Mouse (Mus musculus) ovary, postnatal 10 days (tissue): ENCODE results near the gene Calm1.
A peak's percentile ranks its signal among the peaks of the same experiment; 100 is the strongest.

Source experiments
- DNase-seq: peaks from one replicate; pipeline ENCODE4 v3.0.0; 2022; ENCODE audit warnings: low spot score

Calm1 gene

GRCm38 (mm10) chr12:100223531-100223930 lies 24.3 kb downstream of the Calm1 start:
- DNase-seq: no peak

- DNase-seq: no peak
Measured at GRCm38 (mm10) chr12:100225196-100225595, 26.0 kb downstream of the Calm1 start.

DNA sequence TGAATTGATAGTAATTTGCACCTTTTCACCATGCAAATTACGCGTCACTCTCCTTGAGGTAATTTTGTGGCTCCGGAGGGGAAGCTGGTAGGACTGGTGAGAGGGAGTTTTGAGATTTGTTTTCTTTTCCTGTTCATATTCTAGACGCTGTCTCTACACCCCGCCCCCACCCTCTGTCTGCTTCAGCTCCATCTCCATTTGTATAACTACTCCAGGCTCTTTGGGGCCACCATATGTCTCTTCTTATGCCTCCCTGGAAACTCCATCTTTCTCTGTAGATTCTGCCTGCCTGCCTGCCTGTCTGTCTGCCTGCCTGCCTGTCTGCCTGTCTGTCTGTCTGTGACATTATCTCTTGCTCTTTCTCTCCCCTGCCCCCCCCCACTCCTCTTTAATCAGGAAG lies 26.8 kb downstream of the Calm1 start:
- no peak for DNase-seq

DNA sequence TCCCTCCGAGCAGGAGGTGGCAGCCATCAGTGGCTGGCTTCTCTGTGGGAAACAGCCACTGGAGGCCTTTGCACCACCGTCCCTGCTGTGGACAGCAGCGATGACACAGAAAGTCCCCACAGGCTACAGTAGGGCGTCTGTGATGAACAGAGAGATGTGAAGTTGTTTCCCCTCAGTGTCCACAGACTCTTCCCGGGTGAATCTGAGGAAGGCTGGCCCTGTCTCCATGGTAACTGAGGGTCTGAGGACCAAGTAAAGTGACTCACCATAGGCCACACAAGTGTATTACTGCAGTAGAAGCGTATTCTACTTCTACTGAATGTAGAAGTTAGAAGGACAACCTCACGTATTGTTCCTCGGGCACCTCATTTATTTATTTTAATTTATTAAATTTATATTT lies 27.4 kb downstream of the Calm1 start:
- no peak for DNase-seq

DNA sequence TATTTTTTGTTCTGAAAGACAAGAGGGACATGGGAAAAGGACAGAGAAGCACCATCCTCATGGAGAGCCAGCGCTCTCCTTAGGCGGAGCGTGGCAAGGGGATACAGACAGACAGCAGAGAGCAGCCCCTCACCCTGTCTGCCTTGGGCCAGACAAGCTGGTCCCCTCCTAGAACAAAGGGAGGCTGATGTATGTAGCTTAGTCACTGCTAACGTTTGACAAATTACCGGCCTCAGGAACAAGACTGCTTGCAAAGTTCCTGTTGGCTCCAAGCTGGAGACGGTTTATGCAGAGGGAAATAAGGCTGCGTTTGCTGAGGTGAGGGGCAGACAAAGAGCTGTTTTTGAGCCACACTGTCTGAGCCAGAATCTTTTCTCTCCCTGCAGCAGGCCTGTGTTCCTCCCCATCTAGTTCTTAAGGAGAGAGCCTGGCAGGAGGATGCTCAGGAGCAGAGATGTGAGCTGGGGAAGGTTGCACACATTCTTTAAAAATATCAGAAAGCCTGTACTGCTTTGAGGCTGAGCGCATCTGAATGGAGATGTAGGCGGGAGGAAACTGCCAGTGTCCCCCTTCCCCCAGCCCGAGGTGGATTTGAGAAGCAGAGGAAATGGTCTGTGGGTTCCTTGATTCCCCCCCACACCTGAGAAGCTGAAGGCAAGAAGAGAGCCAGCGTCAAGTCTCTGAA lies 28.9 kb downstream of the Calm1 start:
- no peak for DNase-seq

DNA sequence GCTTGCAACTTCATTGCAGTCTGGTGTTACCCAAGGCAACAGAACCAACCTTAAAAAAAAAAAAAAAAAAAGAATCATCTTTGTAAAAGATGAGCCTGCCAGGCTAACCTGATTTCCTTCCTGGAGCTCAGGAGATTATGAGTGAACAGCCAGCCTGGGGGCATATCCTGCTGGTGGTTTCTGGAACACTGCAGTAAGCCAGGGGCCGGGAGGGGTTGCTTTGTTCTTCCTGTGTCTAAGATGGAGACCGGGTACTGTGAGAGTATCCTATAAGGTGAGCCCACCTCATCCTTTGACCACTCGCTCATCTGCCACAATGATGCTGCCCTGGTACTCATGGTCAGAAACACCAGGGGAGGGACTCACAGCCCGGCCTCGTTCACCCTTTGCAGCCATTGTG lies 35.0 kb downstream of the Calm1 start:
- no peak for DNase-seq

GRCm38 (mm10) chr12:100234919-100235318 lies 35.7 kb downstream of the Calm1 start:
- DNase-seq: no peak

DNA sequence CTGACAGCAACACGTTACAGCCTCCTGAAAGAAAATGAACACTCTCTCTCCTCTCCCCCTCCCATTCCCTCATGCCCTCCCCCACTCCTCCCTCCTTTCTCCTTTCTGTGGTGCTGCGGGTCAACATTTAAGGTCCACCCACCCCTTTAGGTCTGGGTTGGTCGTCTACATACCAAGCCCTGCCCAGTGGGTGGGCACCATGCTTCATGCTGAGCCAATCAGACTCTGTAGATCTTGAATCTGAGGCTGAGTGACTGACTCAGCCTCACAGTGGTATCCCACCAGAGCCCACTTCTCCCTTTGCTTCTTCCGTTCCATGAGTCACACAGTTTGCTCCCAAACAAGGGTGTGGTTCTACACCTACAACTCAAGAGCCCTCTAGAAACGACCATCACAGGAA lies 36.2 kb downstream of the Calm1 start:
- no peak for DNase-seq

- DNase-seq: no peak
Measured at GRCm38 (mm10) chr12:100239404-100239803, 40.2 kb downstream of the Calm1 start.

DNA sequence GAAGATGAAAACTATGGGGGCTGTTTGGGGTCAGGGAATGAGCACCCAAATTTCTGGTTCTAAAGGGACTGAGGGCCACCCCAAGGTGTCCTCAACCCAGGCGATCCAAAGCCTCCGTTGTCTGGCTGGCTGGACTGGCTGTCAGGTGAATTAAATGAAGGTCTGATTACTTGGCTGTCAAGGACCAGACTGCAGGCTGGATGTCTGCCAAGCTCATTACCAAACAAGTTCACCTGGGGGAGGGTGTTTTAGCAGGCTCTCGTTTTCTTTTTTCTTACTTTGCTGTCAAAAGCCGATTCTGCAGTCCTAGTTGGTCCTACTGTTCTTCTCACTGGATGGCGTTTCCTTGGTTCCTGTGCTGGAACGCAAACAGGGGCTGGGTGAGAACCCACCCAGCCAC lies 40.6 kb downstream of the Calm1 start:
- no peak for DNase-seq

DNA sequence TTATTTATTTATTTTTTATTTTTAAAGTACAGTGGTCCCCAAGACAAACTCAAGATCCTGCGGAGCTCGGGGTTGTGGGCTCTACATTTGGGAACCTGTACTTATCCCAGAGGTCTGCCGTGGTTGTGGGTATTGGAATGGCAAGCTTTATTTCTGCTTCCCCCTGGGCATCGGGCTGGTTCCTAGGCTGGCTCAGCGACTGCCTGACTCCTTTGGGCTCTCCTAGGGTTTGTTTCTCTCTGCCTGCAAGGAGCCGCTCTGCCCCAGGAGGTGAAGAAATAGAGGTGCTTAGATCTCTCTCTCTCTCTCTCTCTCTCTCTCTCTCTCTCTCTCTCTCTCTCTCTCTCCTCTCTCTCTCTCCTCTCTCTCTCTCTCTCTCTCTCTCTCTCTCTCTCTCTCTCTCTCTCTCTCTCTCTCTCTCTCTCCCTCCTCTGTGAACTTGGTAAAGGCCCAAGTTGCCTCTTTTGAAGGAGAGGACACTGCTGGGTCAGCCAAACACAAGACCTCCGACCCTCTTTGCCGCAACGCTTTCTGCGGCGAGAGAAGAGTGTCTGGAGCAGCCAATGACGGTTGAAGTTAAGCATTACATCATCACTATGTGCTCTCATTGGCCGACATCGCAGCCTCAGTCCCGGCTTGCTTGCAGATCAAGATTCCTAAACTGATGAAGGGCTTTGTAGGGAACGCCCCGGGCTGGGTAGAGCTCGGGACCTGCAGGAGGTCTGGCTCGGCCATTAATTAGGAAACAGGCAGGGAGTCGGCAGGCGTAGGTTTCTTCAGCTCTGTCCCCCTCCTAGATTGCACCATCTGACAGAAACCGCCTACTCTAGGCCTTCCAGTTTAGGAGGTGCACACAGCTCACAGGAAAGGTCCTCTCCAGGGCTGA lies 42.9 kb downstream of the Calm1 start:
- DNase-seq: peak; percentile 5

- no peak for DNase-seq
Measured at GRCm38 (mm10) chr12:100244580-100244979, 45.3 kb downstream of the Calm1 start.

DNA sequence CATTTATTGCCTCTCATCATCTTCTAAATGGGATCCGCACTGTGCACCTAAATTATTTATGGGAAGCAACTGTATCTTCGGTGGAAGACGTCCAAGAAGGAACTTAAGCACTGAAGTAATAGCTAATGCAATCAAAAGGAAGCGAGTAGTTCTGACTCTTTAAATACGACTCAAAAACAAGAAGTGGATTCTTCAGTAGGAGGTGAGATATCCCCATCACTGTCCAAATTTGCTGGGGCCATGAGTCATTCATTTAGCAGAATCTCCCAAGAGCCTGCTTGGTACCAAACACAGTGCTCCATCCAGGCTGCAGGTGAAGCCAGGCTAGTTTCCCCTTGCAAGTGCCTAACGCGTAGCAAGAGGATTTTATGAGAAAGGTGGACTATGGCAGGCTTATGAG lies 49.9 kb downstream of the Calm1 start:
- no peak for DNase-seq

DNA sequence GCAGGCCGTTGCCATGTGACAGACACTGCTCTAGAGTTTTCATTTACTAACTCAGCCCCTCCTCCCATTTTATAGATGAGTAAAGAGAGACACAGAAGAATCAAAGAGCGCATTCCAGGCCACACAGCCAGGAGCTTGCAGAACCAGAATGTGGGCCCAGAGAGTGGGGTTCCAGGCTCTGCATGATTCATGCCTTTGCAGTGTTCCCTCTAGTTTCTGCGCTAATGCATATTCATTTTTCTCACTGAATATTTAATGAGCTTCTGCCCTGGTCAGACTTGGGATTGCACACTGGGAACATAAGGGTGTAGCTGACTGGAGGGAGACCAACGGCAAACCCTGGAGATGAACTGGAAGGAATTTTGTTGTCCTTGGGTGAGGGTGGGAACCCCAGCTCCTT lies 55.2 kb downstream of the Calm1 start:
- DNase-seq: no peak

DNA sequence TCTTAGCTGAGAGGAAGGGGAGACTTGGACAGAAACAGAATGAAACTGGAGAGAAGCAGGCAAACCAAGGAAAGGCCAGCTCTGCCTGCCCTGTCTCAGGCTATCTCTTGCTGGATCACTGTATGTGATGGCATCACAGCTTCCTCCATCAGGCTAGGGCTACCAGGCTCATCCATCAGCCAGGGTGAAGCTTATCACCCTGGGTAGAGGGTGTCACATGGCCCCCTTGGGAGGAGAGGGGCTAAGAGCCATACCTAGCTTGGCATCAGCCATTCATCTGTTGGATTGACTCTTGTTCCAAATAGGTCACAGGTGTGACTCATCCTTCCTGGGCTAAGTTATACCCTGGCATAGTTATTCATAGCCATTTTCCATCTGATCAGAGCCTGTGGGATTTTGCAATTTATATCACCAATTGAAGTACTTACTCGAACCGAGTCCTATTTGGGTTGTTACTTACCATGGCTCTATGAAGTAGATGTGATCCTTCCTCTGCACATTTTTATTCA lies 56.3 kb downstream of the Calm1 start:
- no peak for DNase-seq

GRCm38 (mm10) chr12:100257779-100258178 lies 58.5 kb downstream of the Calm1 start:
- DNase-seq: no peak
